Mouse (Mus musculus) limb, embryonic 13.5 days (tissue): ENCODE results near the gene Neurl4. TPM values are rescaled to one million over a fixed set of nuclear protein-coding genes. Genes with fewer than 3 reads are reported as not detected.

ENCODE experiments used
- ATAC-seq: fragments of 200-750 bp; cut with Nextera tagmentation; 2 replicates; pipeline ENCODE4 v1.8.0; 2017; ENCODE audit warnings: low read depth, moderate number of reproducible peaks, moderate TSS enrichment; ENCODE audit not compliant: low FRiP score
- H3K27ac ChIP-seq: fragments of 300-500 bp; sonication (generic); 2 replicates; pipeline ENCODE4 v1.5.1; 2015; ENCODE audit warnings: inconsistent platforms, mild to moderate bottlenecking, moderate library complexity
- H3K27me3 ChIP-seq: fragments of 300-500 bp; sonication (generic); 2 replicates; pipeline ENCODE4 v1.6.1; 2015; ENCODE audit warnings: mild to moderate bottlenecking, inconsistent platforms
- H3K36me3 ChIP-seq: fragments of 300-500 bp; sonication (generic); 2 replicates; pipeline ENCODE4 v1.6.1; 2015; ENCODE audit warnings: inconsistent platforms, mild to moderate bottlenecking, moderate library complexity
- H3K4me1 ChIP-seq: fragments of 300-500 bp; sonication (generic); 2 replicates; pipeline ENCODE4 v1.6.1; 2015; ENCODE audit warnings: inconsistent platforms
- H3K4me2 ChIP-seq: fragments of 300-500 bp; sonication (generic); replicated peaks from 2 replicates; pipeline ENCODE4 v1.6.1; 2015; ENCODE audit warnings: inconsistent platforms, mild to moderate bottlenecking, moderate library complexity
- H3K4me3 ChIP-seq: fragments of 300-500 bp; sonication (generic); 2 replicates; pipeline ENCODE4 v1.5.1; 2015; ENCODE audit warnings: moderate library complexity, mild to moderate bottlenecking, inconsistent platforms
- H3K9ac ChIP-seq: fragments of 300-500 bp; sonication (generic); 2 replicates; pipeline ENCODE4 v1.6.1; 2015; ENCODE audit warnings: mild to moderate bottlenecking, inconsistent platforms
- H3K9me3 ChIP-seq: fragments of 300-500 bp; sonication (generic); 2 replicates; pipeline ENCODE4 v1.6.1; 2016; ENCODE audit warnings: inconsistent platforms
- WGBS: fragments of 180-500 bp; shearing (Covaris S2); methylation state at CpG from one replicate; pipeline ENCODE4 v1.1.7; 2015; 5-methylcytosine and 5-hydroxymethylcytosine counted together
- polyA plus RNA-seq: library from polyadenylated mRNA; unstranded; fragments of >200 nt; fragmentation: Nextera tagmentation; extraction: Ambion mirVana; gene quantifications from 2 replicates; pipeline ENCODE4 v1.2.1, GENCODE M21; 2015

The Neurl4 gene
- polyA plus RNA-seq, 1 experiment from 2014 or later = 12.9 TPM

- Histone ChIP-seq H3K4me2 (no peak overlapping the region), H3K27me3 (peaks cover 18% of the 10 kb centered on the region), H3K9me3 (no peaks in the 10 kb centered on the region), H3K9ac (peak overlapping the region; percentile 39; the same call in 1 of the 2 replicates), H3K36me3 (peaks cover 14% of the 10 kb centered on the region), H3K4me1 (peaks cover 48% of the 10 kb centered on the region), H3K4me3 (no peak overlapping the region), H3K27ac (no peak overlapping the region; the same call in 1 of the 2 replicates)
- no peak for ATAC-seq
- WGBS = 66% methylated on average over 5 of the region's 5 CpGs
These were observed 37.0 kb downstream of the Neurl4 start for GRCm38 (mm10) chr11:69937834-69938233.

GRCm38 (mm10) chr11:69938401-69938979 is 37.6 kb downstream of the Neurl4 start:
- 22% methylated on average over 9 of the region's 9 CpGs for WGBS
- Histone ChIP-seq H3K9ac (peak overlapping the region; percentile 39), H3K4me1 (peaks cover 48% of the 10 kb centered on the region), H3K4me2 (0 out of 2 replicates have a peak overlapping the region, but pooled peaks have one; percentile 9), H3K27me3 (peaks cover 18% of the 10 kb centered on the region), H3K36me3 (peaks cover 20% of the 10 kb centered on the region), H3K27ac (no peak overlapping the region), H3K4me3 (no peak overlapping the region), H3K9me3 (no peaks in the 10 kb centered on the region)
- ATAC-seq = no peak

DNA sequence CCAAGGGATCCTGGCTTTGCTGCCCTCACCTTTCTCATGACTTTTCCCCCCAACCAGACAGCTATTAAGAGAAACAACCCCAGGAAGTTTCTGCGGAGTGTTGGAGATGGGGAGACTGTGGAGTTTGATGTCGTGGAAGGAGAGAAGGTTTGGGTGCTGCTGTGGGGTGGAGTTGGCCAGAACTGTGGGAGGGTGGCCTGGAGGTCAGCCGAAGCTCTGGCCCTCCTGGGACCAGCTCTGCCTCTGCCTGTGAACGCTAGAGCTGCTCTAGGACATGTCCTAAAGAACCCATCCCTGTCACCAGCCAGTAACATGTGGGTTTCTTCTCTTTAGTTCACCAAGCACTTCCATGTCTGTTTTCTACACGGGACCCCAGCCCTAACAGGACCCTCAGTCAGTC is 38.3 kb downstream of the Neurl4 start:
- H3K4me1 ChIP-seq = peaks cover 44% of the 10 kb centered on the region
- 65% methylated on average over 5 of the region's 5 CpGs for WGBS

DNA sequence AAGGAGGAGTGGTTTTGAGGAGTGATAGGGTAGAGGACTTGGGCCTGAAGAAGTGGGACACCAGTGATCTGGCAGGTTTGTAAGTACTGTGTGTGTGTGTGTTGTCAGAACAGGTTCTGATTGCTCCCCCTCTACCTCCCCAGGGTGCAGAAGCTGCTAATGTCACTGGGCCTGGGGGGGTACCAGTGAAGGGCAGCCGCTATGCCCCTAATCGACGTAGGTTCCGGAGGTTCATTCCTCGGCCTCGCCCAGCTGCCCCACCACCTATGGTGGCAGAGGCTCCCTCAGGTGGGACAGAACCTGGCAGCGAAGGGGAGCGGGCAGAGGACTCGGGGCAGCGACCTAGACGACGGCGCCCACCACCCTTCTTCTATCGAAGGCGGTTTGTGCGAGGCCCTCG is 38.9 kb downstream of the Neurl4 start:
- peaks cover 33% of the 10 kb centered on the region for H3K36me3 ChIP-seq
- no peak overlapping the region for H3K4me2 ChIP-seq
- H3K27ac ChIP-seq = no peak overlapping the region
- peaks cover 15% of the 10 kb centered on the region for H3K27me3 ChIP-seq
- WGBS = 93% methylated on average over 17 of the region's 17 CpGs
- no peak for ATAC-seq
- H3K9me3 ChIP-seq = no peaks in the 10 kb centered on the region
- peaks cover 38% of the 10 kb centered on the region for H3K4me1 ChIP-seq
- H3K9ac ChIP-seq = no peak overlapping the region
- H3K4me3 ChIP-seq = no peak overlapping the region

More for the DNA sequence above, 38.3 kb downstream of the Neurl4 start:
- ATAC-seq = no peak
- H3K27me3 ChIP-seq = peaks cover 18% of the 10 kb centered on the region
- no peak overlapping the region for H3K4me3 ChIP-seq
- H3K9me3 ChIP-seq = no peaks in the 10 kb centered on the region
- peaks cover 27% of the 10 kb centered on the region for H3K36me3 ChIP-seq
- no peak overlapping the region for H3K4me2 ChIP-seq
- no peak overlapping the region for H3K9ac ChIP-seq
- no peak overlapping the region for H3K27ac ChIP-seq

DNA sequence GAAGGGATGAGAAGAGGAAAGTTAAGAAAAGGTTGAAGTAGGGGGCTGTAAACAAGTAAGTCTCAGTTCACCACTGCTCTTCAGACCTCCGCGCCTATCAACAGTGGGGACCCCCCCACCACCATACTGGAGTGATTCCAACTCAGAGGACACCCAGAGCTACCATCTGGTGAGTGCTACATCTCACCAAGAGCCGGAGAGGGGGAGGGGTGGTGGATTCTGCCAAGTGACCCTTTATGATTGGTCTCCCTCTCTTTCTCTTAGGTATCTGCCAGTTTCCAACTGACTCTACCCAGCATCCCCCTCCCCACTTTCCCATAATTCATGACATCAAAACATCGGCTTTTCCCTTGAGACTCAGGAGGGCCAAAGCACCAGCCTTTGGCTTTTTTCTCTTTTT is 40.1 kb downstream of the Neurl4 start:
- Histone ChIP-seq H3K27ac (no peak overlapping the region), H3K27me3 (peaks cover 14% of the 10 kb centered on the region), H3K4me1 (peaks cover 37% of the 10 kb centered on the region), H3K4me3 (no peak overlapping the region), H3K36me3 (peaks cover 45% of the 10 kb centered on the region), H3K9me3 (no peaks in the 10 kb centered on the region), H3K9ac (no peak overlapping the region), H3K4me2 (no peak overlapping the region)
- 72% methylated on average over 4 of the region's 4 CpGs for WGBS
- no peak for ATAC-seq

- Histone ChIP-seq H3K4me2 (no peak overlapping the region), H3K4me1 (peaks cover 26% of the 10 kb centered on the region), H3K9ac (no peak overlapping the region), H3K27ac (no peak overlapping the region), H3K27me3 (no peaks in the 10 kb centered on the region), H3K9me3 (no peaks in the 10 kb centered on the region), H3K36me3 (peaks cover 46% of the 10 kb centered on the region), H3K4me3 (no peak overlapping the region)
- 82% methylated on average over 13 of the region's 13 CpGs for WGBS
- ATAC-seq = no peak
These were observed 44.3 kb downstream of the Neurl4 start for GRCm38 (mm10) chr11:69945216-69945615.

- H3K9ac ChIP-seq = peak overlapping the region; percentile 70
- H3K4me2 ChIP-seq = peak overlapping the region; percentile 83
These were observed 45.4 kb downstream of the Neurl4 start for GRCm38 (mm10) chr11:69945997-69946891.

GRCm38 (mm10) chr11:69947337-69948065 is 46.6 kb downstream of the Neurl4 start:
- Histone ChIP-seq H3K4me3 (peak overlapping the region; percentile 61), H3K9ac (peak overlapping the region; percentile 70), H3K36me3 (peaks cover 35% of the 10 kb centered on the region), H3K27ac (peak overlapping the region; percentile 91), H3K27me3 (peaks cover 10% of the 10 kb centered on the region; the same call in 1 of the 2 replicates), H3K9me3 (no peaks in the 10 kb centered on the region), H3K4me2 (peak overlapping the region; percentile 83), H3K4me1 (peaks cover 26% of the 10 kb centered on the region)
- peak; percentile 57 for ATAC-seq
- 2% methylated on average over 29 of the region's 29 CpGs for WGBS

More at GRCm38 (mm10) chr11:69945997-69946891, 45.4 kb downstream of the Neurl4 start:
- no peaks in the 10 kb centered on the region for H3K9me3 ChIP-seq
- peaks cover 46% of the 10 kb centered on the region for H3K36me3 ChIP-seq
- peak overlapping the region; percentile 61 for H3K4me3 ChIP-seq
- ATAC-seq = no peak
- H3K27ac ChIP-seq = peak overlapping the region; percentile 91; the same call in 1 of the 2 replicates
- H3K4me1 ChIP-seq = peaks cover 26% of the 10 kb centered on the region
- WGBS = 91% methylated on average over 18 of the region's 18 CpGs
- 0 out of 2 replicates have a peak, but pooled peaks cover 5% of the 10 kb centered on the region for H3K27me3 ChIP-seq

DNA sequence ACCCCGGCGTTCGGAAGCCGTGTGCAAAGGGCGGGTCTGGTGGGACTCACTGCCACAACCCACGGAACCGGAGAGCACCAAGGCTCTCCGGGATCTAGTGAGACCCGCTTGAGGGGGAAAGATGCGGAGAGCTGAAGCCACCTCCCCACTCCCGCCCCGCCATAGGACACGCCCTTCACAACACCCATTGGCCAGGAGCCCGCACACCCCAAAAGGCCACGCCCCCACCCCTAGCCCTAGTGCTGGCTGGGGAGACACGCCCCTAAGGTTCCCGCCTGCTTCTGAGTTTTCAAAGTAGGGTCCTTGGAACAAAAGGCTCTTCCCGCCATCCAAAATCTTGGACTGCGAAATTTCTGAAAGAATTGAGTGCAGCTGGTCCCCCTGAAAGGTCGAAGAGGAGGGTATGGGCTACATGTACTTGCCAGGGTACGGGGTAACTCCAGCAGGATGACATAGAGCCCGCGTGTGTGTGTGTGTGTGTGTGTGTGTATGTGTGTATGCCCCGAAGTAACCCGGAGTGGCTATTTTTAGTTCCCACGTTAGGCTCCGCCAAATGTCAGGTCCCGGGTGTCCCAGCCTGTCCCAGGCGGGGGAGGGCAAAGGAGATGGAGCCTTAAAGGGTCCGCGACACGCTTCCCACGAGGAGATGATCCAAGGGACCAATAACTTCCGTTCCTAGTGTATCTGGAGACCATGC is 47.3 kb downstream of the Neurl4 start, which contains the start of gene Slc2a4:
Gene Slc2a4, minus strand, starts transcription at position 123 of the 697 bp plus-strand sequence.
- peak; percentile 94 for ATAC-seq
- Histone ChIP-seq H3K27me3 (peaks cover 13% of the 10 kb centered on the region; the same call in 1 of the 2 replicates), H3K36me3 (peaks cover 28% of the 10 kb centered on the region), H3K9ac (peak within 1 kb of the TSS; percentile 73), H3K4me3 (peak within 1 kb of the TSS; percentile 61), H3K4me2 (peak within 1 kb of the TSS; percentile 83), H3K9me3 (no peaks in the 10 kb centered on the region), H3K4me1 (peaks cover 26% of the 10 kb centered on the region), H3K27ac (peak within 1 kb of the TSS; percentile 94)
- under 1% methylated on average over 34 of the region's 34 CpGs for WGBS

DNA sequence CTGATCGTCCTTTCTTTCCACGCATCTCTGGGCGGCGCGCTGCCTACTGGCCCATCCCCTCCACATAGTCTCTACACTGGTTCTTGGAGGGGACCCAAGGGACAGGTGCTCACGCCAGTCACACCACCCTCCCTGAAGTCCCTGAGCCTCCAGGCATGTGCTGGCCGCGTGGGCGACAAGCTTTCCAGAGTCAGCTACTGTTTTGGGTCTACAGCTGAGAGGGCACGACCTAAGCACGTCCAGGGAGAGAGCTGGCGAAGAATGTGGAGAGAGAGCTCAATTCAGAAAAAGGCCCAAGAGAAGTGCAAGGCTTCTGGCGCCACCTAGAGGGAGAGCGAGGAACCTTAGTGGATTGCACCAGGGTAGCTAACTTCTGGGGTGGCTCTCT is 47.9 kb downstream of the Neurl4 start:
- 0% methylated on average over 14 of the region's 14 CpGs for WGBS
- ATAC-seq = peak; percentile 57
- Histone ChIP-seq H3K27ac (peak overlapping the region; percentile 94), H3K4me3 (peak overlapping the region; percentile 61), H3K4me2 (peak overlapping the region; percentile 83), H3K9me3 (no peaks in the 10 kb centered on the region), H3K4me1 (peaks cover 26% of the 10 kb centered on the region), H3K9ac (peak overlapping the region; percentile 73), H3K27me3 (peaks cover 13% of the 10 kb centered on the region; the same call in 1 of the 2 replicates), H3K36me3 (peaks cover 23% of the 10 kb centered on the region)

GRCm38 (mm10) chr11:69950807-69951459 is 50.1 kb downstream of the Neurl4 start:
- Histone ChIP-seq H3K9me3 (no peaks in the 10 kb centered on the region), H3K27me3 (peaks cover 13% of the 10 kb centered on the region; the same call in 1 of the 2 replicates), H3K4me1 (peaks cover 23% of the 10 kb centered on the region), H3K9ac (no peak overlapping the region), H3K4me2 (no peak overlapping the region), H3K36me3 (peaks cover 1% of the 10 kb centered on the region; the same call in 1 of the 2 replicates), H3K27ac (no peak overlapping the region), H3K4me3 (no peak overlapping the region)
- 46% methylated on average over 4 of the region's 4 CpGs for WGBS
- ATAC-seq = no peak
